Mouse (Mus musculus): Measurements from ENCODE around the gene Casp9. TPM values are rescaled to one million over a fixed set of nuclear protein-coding genes. Genes with fewer than 3 reads are reported as not detected.
"Not testable (repeated sequence)": the region's sequence is repeated elsewhere in the genome, so short reads cannot be mapped to it uniquely, and the experiment has no call there.

Casp9 gene
- polyA plus RNA-seq, 1 experiment, result 19.0 TPM

- Histone ChIP-seq H3K4me3 (replicated peaks; ENCODE audit: extremely low read depth, low read depth, low read length) (no peak overlapping the region), H3K4me1 (ENCODE audit: control insufficient read depth, insufficient read depth, low read length) (no peaks in the 10 kb centered on the region)
- no peak for TF ChIP-seq CTCF (IDR thresholded peaks at IDR 0.05; ENCODE audit: insufficient read depth, low read length)
- TF ChIP-seq POLR2A (IDR thresholded peaks at IDR 0.05; ENCODE audit: borderline replicate concordance, extremely low read depth, low read depth, low read length), result no peak
- DNase-seq, result no peak
- 87% methylated on average over 8 of the region's 8 CpGs for WGBS
Measured at GRCm38 (mm10) chr4:141771823-141772222, 21.6 kb upstream of the Casp9 start.

GRCm38 (mm10) chr4:141773019-141773418 is 20.4 kb upstream of the Casp9 start:
- not testable (repeated sequence) for H3K4me3 ChIP-seq (replicated peaks; ENCODE audit: extremely low read depth, low read depth, low read length); H3K4me1 ChIP-seq (ENCODE audit: control insufficient read depth, insufficient read depth, low read length); DNase-seq
- WGBS, result 88% methylated on average over 4 of the region's 4 CpGs

GRCm38 (mm10) chr4:141779828-141780227 is 13.6 kb upstream of the Casp9 start:
- Histone ChIP-seq H3K4me1 (ENCODE audit: control insufficient read depth, insufficient read depth, low read length) (no peaks in the 10 kb centered on the region), H3K4me3 (replicated peaks; ENCODE audit: extremely low read depth, low read depth, low read length) (no peak overlapping the region)
- DNase-seq, result no peak
- TF ChIP-seq POLR2A (IDR thresholded peaks at IDR 0.05; ENCODE audit: borderline replicate concordance, extremely low read depth, low read depth, low read length) (no peak), CTCF (IDR thresholded peaks at IDR 0.05; ENCODE audit: insufficient read depth, low read length) (no peak)
- WGBS, result 83% methylated on average over 8 of the region's 8 CpGs

GRCm38 (mm10) chr4:141781201-141781985 is 12.0 kb upstream of the Casp9 start:
- Histone ChIP-seq H3K4me3 (replicated peaks; ENCODE audit: extremely low read depth, low read depth, low read length) (no peak overlapping the region), H3K4me1 (ENCODE audit: control insufficient read depth, insufficient read depth, low read length) (no peaks in the 10 kb centered on the region)
- no peak for TF ChIP-seq POLR2A (IDR thresholded peaks at IDR 0.05; ENCODE audit: borderline replicate concordance, extremely low read depth, low read depth, low read length)
- no peak for TF ChIP-seq CTCF (IDR thresholded peaks at IDR 0.05; ENCODE audit: insufficient read depth, low read length)
- no peak for DNase-seq
- WGBS, result 91% methylated on average over 8 of the region's 8 CpGs

GRCm38 (mm10) chr4:141784835-141785234 is 8.6 kb upstream of the Casp9 start:
- H3K4me3 ChIP-seq (replicated peaks; ENCODE audit: extremely low read depth, low read depth, low read length), result no peak overlapping the region
- TF ChIP-seq POLR2A (IDR thresholded peaks at IDR 0.05; ENCODE audit: borderline replicate concordance, extremely low read depth, low read depth, low read length) (no peak), CTCF (IDR thresholded peaks at IDR 0.05; ENCODE audit: insufficient read depth, low read length) (no peak; the same call in 1 of the 2 replicates)
- WGBS, result 65% methylated on average over 5 of the region's 5 CpGs
- peaks cover 7% of the 10 kb centered on the region for H3K4me1 ChIP-seq (ENCODE audit: control insufficient read depth, insufficient read depth, low read length)
- no peak for DNase-seq

GRCm38 (mm10) chr4:141786141-141786540 is 7.3 kb upstream of the Casp9 start:
- 73% methylated on average over 13 of the region's 13 CpGs for WGBS
- no peak overlapping the region for H3K4me3 ChIP-seq (replicated peaks; ENCODE audit: extremely low read depth, low read depth, low read length)
- no peak for TF ChIP-seq CTCF (IDR thresholded peaks at IDR 0.05; ENCODE audit: insufficient read depth, low read length)
- no peak for TF ChIP-seq POLR2A (IDR thresholded peaks at IDR 0.05; ENCODE audit: borderline replicate concordance, extremely low read depth, low read depth, low read length)
- no peak for DNase-seq
- peaks cover 9% of the 10 kb centered on the region for H3K4me1 ChIP-seq (ENCODE audit: control insufficient read depth, insufficient read depth, low read length)

GRCm38 (mm10) chr4:141787046-141787445 is 6.4 kb upstream of the Casp9 start:
- TF ChIP-seq CTCF (IDR thresholded peaks at IDR 0.05; ENCODE audit: insufficient read depth, low read length) (no peak), POLR2A (IDR thresholded peaks at IDR 0.05; ENCODE audit: borderline replicate concordance, extremely low read depth, low read depth, low read length) (no peak)
- 33% methylated on average over 6 of the region's 6 CpGs for WGBS

GRCm38 (mm10) chr4:141787462-141787861 is 6.0 kb upstream of the Casp9 start:
- H3K4me3 ChIP-seq (replicated peaks; ENCODE audit: extremely low read depth, low read depth, low read length), result no peak overlapping the region
- no peak for TF ChIP-seq CTCF (IDR thresholded peaks at IDR 0.05; ENCODE audit: insufficient read depth, low read length)
- TF ChIP-seq POLR2A (IDR thresholded peaks at IDR 0.05; ENCODE audit: borderline replicate concordance, extremely low read depth, low read depth, low read length), result no peak
- peak; percentile 51 for DNase-seq
- WGBS, result 63% methylated on average over 7 of the region's 7 CpGs
- peaks cover 9% of the 10 kb centered on the region for H3K4me1 ChIP-seq (ENCODE audit: control insufficient read depth, insufficient read depth, low read length)

More at GRCm38 (mm10) chr4:141787046-141787445, 6.4 kb upstream of the Casp9 start:
- peaks cover 9% of the 10 kb centered on the region for H3K4me1 ChIP-seq (ENCODE audit: control insufficient read depth, insufficient read depth, low read length)
- no peak overlapping the region for H3K4me3 ChIP-seq (replicated peaks; ENCODE audit: extremely low read depth, low read depth, low read length)
- no peak for DNase-seq

GRCm38 (mm10) chr4:141789564-141790218 is 3.7 kb upstream of the Casp9 start:
- DNase-seq, result no peak
- no peak for TF ChIP-seq POLR2A (IDR thresholded peaks at IDR 0.05; ENCODE audit: borderline replicate concordance, extremely low read depth, low read depth, low read length)
- no peak for TF ChIP-seq CTCF (IDR thresholded peaks at IDR 0.05; ENCODE audit: insufficient read depth, low read length)
- peaks cover 12% of the 10 kb centered on the region for H3K4me1 ChIP-seq (ENCODE audit: control insufficient read depth, insufficient read depth, low read length)
- peak overlapping the region; percentile 67 for H3K4me3 ChIP-seq (replicated peaks; ENCODE audit: extremely low read depth, low read depth, low read length)
- 40% methylated on average over 3 of the region's 3 CpGs for WGBS

GRCm38 (mm10) chr4:141790524-141790990 is 2.9 kb upstream of the Casp9 start, which contains the start of gene Dnajc16:
Gene Dnajc16 (minus strand): TSS chr4:141790931.
- TF ChIP-seq POLR2A (IDR thresholded peaks at IDR 0.05; ENCODE audit: borderline replicate concordance, extremely low read depth, low read depth, low read length), result peak; percentile 55; the same call in 1 of the 2 replicates
- 0 out of 2 replicates have a peak, but pooled peaks have one; percentile 2 for TF ChIP-seq CTCF (IDR thresholded peaks at IDR 0.05; ENCODE audit: insufficient read depth, low read length)
- Histone ChIP-seq H3K4me1 (ENCODE audit: control insufficient read depth, insufficient read depth, low read length) (peaks cover 12% of the 10 kb centered on the region), H3K4me3 (replicated peaks; ENCODE audit: extremely low read depth, low read depth, low read length) (peak within 1 kb of the TSS; percentile 67)
- under 1% methylated on average over 42 of the region's 42 CpGs for WGBS
- DNase-seq, result peak; percentile 92

All from lung, adult 2 months (tissue).